Mouse (Mus musculus) kidney, adult 18-20 months (tissue): ENCODE results near the gene Gck.
"Not testable (repeated sequence)": the region's sequence is repeated elsewhere in the genome, so short reads cannot be mapped to it uniquely, and the experiment has no call there.

Source experiments
- DNase-seq: peaks from one replicate; pipeline ENCODE4 v3.0.0; 2021

The Gck gene

DNA sequence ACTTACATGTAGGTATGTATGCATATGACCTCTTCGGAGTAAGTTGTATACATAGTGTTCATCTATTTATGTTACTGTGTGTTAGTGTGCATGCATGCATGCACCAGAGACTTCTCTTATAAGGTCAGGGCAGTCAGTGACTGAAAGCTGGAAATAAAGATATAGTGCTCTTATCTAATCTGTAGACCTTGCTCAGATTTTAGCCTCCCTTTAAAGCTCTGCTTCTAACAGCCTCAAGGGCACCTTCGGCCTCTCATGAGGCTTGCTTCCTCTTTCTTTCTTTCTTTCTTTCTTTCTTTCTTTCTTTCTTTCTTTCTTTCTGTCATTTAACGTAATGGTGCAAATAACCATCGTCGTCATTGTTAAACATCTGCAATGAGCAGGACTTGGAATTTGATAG, 4.6 kb upstream of the Gck start:
- DNase-seq = no peak

DNA sequence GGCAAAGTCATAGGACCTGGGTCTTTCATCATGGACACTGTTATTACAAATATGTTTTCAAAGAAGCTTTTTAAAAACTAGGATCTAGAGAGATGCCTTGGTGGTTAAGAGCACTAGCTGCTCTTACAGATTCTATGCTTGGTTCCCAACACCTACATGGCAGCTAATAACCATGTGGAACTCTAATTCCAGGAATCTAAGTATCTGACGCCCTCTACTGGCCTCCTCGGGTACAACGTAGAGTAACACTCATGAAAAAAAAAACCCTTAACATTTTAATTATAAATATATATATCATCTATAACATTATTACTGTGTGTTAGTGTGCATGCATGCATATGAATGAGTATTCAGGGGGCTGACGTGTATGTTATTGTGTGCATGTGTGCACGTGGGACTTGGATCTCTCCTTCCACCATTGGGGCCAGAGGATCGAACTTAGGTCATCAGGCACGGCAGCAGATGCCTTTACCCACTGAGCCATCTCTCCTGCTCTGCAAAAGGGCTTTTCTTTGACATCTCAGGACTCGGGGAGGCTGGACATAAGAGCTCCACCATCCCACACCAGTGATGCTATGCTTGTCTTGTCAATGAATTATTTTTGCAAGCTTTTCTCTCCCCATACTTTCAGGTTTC, 3.4 kb upstream of the Gck start:
- DNase-seq = peak; percentile 15

DNA sequence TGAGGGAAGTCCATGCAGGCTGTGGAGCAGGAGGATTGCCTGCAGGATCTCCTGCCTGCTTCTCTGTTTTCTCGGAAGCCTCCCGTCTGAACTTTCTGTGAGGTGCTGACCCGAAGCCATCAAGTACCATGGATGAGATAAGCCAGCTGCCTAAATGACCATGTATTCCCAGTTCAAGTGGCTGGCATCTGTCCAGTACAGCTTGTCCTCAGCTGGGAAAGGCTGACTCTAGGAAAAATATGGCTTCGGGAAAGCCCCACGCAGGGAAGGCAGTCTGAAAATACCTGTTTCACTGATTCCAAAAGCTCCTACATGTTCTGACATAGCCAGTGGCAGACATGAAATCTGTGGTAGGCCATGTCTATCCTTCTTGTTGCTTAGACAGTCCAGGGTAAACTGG, 2.6 kb upstream of the Gck start:
- DNase-seq = peak; percentile 45

DNA sequence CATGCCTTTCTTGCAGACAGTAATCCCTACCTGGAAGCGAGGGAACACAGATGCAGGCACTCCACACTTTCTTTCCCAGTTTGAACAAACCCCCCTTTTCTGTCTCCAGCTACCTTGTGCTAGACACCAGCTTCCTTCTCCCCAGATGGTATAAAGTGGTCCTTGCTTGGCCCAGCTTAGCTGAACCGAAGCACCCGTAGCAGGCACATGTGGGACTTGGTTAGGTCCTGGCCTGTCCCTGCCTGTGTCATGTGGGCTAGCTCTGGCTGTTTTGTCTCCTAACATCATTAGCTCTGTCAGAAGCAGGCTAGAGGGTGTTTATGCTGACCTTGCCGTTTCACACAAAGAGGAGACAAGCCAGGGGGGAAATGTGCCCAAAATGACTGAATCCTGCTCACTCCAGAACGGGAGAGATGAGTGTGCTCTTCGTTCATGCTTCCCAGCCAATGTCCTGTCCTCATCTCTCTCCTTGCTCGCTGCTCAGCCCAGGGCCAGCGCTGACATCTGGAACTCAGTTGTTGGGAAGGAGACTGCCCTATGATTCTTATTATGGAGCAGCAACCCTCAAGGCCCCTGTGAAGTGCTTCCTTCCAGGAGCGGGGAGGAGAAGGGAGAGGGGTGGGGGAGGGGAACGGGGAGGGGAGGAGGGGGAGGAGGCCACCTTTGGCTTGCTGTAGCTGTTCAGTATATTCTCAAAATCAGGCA, 1.2 kb downstream of the Gck start:
- no peak for DNase-seq

DNA sequence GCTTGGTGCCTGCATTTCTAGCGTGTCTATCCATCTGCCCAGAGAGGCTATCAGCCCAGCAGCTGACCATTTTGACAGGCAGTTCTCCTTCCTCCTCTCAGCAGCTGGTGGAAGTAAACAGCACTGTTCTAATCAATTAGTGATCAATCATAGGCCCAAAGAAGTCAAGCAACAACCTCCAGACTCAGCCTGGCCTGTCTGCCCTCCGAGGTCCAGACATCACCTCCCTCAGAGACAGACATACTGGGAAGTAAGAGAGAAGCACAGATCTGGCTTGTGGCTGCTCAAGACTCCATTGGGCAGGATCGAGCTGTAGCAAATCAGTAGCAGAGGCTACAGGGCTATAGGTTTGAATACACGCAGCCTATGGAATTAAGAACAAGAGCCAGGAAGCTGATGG, 2.1 kb downstream of the Gck start:
- DNase-seq = no peak

DNA sequence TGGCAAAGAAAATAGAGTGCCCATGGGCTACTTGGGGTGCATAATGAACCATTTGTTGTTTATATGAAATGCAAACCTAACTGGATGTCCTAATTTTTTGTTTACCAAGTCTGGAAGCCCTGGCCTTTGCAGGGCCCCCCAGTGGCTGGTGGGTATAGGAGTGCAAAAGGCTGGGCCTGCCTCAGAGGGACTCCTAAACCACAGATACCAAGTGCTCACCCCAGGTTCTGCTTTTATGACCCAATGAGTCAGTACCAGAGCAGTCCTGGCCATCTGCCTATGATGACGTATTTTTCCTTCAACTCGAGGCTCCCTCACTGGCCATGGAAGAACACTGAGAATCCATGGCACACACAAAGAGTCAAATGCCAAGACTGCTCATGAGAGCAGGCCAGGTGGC, 4.8 kb downstream of the Gck start:
- DNase-seq = no peak

DNA sequence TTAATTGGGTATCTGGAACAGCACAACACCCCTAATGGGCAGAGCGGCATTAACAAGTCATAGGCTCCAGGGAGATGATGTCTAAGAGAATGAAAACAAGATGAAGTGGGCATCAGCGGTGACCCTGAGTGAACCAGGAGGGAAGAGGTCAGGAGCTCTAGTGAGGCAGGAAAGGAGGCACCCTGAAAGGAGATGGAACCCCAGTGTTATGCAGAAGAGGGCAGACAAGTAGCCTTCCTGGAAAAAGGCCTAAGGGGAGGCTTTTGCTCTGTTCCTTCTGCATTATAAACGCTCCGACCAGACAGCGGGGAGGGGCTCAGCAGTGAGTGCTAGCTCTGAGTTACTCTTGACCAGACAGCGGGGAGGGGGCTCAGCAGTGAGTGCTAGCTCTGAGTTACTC, 6.9 kb downstream of the Gck start:
- no peak for DNase-seq

DNA sequence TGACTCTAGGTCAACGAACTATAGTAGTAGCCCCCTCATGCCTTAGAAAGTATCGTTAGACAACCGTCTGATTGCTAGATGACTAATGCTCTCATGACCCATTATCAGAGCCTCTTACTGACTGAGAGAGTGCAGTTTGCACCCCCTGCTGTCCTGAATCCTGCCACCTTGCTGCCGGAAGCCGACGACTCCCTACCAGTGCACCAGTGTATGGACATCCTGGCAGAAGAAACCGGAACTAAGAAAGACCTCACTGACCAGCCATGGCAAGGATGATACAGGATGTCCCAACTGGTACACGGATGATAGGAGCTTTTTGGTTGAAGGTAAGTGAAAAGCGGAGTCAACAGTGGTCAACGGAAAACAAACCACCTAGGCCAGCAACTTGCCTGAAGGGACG, 15.3 kb downstream of the Gck start:
- DNase-seq = not testable (repeated sequence)

DNA sequence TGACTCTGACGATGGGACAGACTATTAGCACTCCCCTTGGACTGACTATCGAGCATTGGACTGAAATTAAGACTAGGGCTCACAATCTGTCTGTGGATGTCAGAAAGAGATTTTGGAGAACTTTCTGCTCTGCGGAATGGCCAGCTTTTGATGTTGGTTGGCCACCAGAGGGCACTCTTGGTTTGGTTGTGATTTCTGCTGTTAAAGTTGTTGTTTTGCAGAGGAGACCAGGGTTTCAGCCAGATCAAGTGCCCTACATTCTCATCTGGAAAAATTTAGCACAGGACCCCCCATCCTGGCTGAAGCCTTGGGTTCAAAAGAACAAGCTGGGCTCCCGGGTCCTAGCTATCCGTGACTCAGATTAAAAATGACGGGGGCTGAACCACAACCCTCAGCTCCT, 17.9 kb downstream of the Gck start:
- peak; percentile 12 for DNase-seq

DNA sequence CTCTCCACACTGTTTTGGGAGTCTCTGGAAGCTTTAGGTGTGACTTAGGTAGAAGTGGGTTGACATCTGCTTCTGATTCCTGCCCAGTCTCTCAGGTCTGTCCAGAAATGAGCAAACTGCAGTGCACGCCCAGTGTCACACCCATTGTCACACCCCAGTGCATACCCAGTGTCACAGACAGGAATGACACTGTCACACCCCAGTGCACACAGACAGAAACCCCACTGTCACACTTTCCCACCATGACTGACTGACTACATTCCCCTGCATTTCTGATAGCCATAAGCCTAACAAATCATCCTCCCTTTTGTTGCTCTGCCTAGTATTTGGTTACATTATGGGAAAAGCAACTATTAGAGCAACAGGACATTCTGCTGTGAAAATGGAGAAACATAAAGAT, 19.3 kb downstream of the Gck start:
- DNase-seq = no peak

DNA sequence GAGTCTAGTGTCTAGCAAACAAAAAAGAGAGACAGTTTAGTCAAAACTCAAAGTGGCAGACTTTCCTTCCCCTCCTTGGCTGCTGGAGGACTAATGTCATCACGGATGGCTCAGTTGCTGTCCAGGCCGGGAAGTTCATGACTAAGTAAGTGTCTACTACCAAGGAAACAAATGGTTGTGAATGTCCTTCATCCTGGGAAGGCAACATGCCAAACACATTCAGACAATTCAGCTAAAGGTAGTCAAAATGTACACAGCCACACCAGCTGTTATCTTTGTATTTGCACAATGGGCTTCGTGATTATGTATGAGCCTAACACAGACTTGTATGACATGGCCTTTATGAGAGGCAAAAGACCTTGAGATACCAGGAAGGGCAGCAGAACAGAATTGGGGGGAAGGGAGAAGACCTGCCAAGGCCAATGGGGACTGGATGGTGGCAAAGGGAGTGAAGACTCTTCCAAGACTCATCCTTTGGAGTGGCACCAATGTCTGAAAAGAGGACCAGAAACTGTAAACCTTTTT, 23.1 kb downstream of the Gck start:
- no peak for DNase-seq

DNA sequence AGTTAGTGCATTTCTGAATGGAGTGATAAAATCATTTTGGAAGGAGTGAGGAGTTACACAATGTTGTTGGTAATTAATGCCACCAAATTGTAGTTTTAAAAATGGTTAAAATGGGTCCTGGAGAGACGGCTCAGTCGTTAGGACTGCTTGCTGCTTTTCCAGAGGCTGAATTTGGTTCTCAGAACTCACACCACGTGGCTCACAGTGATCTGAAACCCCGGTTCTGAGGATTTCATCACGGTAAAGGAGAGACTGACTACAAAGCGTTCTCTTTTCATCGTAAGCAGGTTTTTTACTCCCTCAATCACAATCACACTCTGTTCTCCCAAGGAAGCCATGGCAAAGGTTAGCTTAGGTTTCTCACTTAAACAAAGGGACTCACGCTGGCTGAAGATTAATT, 25.2 kb downstream of the Gck start:
- no peak for DNase-seq

DNA sequence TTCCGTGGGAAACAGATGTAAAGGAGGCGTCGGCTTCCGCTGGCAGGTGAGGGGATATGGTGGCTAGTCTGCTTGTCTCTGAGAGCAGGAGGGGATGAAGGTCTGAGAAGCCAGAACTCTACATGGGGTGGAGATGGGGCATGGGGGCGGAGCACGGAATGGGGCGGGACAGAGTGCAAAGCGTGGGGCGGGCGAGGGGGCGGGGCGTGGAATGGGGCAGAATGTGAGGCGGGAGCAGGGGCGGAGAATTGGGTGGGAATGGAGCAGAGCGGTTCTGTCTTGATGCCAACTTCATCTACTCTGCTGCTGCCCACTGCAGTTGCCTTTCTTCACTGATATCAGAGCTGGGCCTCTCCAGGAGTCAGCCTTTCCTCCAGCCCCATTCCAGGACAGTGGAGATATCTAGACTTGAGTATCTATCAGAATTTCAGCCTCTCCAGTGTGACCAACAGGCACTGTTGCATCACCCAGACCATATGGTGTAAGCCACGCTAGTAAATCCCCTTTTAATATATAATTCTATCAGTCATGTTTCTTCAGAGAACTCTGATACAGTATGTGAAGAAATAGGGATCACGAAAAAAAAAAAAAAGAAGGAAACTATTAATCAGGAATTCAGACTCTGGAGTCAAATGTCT, 29.4 kb downstream of the Gck start:
- DNase-seq = no peak

DNA sequence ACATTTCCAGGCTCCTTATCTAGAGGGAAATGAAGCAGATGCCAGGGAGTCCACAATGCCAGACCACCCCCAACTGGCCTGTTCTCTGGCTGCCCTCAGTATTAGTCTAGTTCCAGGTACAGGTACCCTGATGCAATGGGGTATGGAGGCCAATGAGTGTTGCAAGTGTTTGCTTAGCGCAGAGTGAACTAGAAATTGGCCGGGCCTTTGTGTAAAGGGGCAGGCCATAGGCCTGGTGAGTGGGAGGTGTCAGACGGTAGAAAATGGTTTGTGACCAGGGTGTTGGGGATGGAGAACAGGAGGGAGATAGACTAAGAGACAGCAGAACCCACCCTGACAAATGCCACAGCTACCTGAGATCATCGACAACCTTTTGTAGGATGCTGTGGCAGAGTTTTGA, 30.3 kb downstream of the Gck start:
- DNase-seq = no peak

DNA sequence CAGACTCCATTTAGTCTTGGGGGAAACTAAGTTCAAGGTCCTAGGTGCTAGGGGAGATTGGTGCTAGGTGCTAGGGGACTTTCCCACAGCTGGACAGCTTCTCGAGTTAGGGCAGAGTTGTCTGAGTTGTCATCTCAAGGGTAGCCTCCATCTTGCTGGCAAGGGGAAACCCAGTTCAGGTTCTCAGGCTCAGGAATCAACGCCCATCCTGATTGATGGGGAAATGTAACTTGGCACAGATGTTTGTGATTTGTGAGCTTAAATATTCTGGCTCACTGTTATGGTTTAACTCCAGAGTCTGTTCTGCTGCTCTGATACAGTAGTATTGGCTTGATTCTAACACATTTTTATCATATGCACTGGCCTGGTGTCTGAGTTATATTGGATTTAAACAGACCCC, 31.8 kb downstream of the Gck start:
- no peak for DNase-seq

DNA sequence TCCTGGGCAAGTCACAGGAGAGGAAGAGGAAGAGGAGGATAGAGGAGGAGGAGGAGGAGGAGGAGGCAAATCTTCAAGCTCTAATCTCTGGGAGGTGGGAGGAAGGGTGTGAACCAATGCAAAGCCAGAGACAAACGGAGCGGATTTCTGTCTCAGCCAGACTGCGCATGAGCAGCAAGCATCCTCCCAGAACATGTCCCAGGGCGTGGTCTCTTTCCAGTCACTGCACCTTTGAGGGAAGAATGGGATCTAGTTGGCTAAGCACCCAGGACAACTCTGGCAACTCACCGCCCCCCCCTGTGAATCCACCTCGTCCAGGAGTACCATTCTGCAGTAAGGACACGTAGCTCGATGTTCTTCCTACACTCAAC, 33.7 kb downstream of the Gck start:
- DNase-seq = no peak

DNA sequence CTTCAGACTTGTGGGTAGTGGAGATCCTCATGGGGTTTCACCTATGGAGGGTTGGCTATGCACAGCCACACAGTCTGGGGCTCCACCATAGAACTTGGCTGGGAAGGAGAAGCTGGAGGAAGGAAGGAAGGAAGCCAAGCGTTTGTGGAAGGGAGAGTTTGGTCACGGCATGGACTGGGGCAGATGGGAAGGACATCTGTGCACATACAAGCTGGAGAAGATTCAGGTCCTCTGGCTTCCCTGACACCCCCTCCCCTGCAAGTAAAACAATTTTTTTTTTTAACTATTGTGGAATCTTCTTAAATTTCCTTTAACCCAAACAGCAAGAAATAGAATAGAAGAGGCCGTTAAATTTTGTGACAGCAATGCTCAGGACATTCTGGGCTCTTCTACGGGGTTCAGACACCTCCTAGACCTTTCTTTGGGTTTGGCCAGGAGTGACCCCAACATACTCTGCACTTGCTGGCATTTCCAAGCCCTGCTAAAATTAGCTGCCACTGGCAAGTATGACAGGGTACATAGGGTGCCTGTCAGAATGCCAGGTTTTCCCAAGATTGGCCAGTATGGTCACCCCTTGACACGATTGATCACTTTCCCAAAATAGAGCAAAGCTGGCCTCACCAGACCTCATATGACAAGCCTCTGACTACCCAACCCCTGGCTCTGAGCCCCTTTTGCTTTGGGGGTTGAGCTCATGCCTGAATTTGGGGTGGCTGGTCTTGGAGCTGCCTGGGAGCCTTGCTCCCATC, 34.3 kb downstream of the Gck start:
- no peak for DNase-seq

DNA sequence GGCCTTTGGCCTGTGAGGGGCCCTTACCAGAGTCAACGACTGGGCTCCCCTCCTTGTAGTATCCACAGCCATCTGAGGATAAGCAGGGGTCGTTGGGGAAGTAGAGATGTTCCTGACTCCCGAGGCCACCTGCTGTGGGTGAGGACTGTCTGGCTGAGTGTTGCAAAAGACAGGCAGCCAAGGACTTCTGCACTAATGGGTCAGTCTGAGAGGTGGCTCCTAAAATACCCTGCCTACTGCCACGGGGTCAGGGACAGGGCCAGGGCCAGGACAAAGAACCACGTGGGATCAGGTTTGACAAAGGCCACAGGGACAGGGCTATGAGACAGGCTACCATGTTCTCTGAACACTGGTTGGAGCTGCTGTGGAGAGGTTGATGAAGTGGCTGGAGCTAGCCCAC, 34.9 kb downstream of the Gck start:
- DNase-seq = no peak

DNA sequence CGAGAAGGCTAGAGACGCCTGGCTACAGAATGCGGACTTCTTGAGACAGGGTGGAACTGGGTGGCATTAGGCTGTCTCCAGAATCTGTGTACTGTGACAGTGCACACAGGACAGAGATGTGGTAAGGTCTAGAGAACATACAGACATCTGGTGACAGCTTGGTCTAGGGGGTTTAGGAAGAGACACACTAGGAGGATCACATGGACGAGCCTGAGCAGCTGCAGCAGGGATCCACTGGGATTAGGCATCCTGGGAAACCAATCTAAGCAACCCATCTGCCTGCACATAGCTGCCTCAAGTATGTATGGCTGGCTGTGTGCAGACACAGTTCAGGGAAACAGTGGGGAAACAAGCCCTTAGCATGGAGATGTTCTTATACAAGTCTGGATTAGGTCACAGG, 35.9 kb downstream of the Gck start:
- no peak for DNase-seq

DNA sequence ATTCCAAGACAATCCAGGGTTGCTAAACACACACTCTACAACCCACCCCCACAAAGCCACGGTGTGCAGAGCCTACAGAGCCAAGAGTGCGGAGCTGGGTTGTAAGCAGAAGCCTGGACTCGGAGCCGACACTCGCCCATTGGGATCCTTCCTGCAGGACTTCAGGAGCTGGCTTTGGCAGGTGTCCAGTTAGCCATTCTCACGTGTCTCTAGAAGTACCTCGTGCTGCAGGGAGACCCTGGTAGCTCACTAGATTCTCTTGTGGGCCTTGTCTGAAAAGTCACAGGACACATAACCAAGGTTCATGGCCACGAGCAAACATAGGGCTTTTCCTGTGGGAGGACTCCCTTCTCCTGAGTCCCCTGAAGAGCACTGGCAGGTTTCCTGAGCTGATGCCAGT, 36.6 kb downstream of the Gck start:
- no peak for DNase-seq

DNA sequence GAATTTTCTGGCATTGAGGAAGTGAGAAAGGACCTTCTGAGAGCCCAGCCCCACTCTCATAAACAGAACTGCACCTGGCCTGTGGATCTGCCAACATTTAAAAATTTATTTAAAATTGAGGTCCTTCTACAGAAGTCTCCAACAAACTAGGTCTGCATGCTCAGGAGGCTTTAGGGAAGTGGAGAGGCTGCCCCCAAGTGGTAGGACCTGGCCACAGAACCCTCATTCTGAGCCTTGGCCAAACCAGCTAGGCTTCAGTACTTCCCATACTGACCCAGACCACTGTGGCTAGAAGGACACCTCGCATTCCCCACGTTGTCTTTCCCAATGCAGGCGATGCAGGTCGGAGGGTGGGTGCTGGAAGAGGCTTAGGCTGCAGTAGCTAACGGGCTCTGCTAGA, 37.2 kb downstream of the Gck start:
- peak; percentile 65 for DNase-seq

DNA sequence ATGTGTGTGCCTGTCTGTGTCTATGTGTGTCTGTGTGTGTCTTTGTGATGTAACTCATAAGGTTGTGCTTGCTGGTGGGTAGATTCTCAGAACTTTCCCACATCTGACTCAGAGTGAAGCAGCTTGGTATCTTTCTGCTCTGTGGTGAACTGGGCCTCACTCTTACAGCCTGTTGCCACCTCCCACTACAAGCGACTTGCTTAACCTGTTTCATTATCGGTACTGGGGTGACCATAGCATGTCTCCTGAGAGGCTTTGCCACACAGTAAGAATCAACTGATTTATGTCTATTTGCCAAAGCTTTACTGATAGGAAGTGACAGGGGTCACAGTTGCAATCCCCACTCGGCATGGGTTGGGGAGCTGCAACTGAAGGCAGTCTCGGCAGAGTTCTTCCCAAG, 41.2 kb downstream of the Gck start:
- no peak for DNase-seq

DNA sequence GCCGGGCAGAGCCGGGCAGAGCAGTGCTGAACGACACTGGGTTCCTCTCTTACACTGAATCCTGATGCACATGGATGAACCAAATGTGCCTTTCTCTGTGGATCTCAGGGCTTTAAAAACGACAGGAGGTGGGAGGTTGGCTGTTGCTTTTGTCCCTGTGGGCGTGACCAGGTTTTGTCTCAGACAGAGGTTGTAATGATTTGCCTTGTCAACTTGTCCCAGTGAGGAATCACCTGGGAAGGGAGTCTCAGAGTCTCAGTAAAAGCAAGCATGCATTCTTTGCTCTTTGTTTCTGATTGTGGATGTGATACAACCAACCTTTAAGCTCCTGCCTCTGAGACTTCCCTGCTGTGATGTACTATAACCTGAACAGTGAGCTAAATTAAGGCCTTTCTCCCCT, 42.8 kb downstream of the Gck start:
- no peak for DNase-seq
